24 mouse cellular contexts compared by ENCODE assay signal in genomic region chr6:101301154-101301553, GRCm38 (mm10).
"Had no signal": no experiment of that assay in that cellular context is flagged by ENCODE, and none has a peak within 500 bp of the region (broad histone marks: within the 10 kb centered on the region; RNA-seq: fewer than 3 reads in every experiment).

No protein-coding gene starts in this region.

- H3K4me2 ChIP-seq: heart, embryonic 11.5 days; heart, embryonic 13.5 days; heart, embryonic 15.5 days; hindbrain, embryonic 13.5 days; hindbrain, embryonic 15.5 days; limb, embryonic 12.5 days; liver, embryonic 11.5 days; liver, embryonic 13.5 days had no signal

- H3K27ac ChIP-seq: heart, embryonic 13.5 days; heart, embryonic 15.5 days; hindbrain, embryonic 13.5 days; hindbrain, embryonic 15.5 days; hindbrain, postnatal 0 days; layer of hippocampus, adult 2 months; left cerebral cortex, adult 2 months; limb, embryonic 10.5 days; limb, embryonic 12.5 days; liver, embryonic 13.5 days had no signal

- H3K27me3 ChIP-seq: heart, embryonic 13.5 days; heart, embryonic 15.5 days; limb, embryonic 12.5 days; liver, embryonic 13.5 days had no signal

- DNase-seq: gastrocnemius, postnatal 14 days; gastrocnemius, postnatal 36 days; heart, adult 18-20 months; heart, postnatal 14 days; heart, postnatal 36 days; kidney, adult 18-20 months; kidney, adult 8-10 months; kidney, postnatal 10 days; kidney, postnatal 25 days; kidney, postnatal 4 days; liver; liver, embryonic 13.5 days had no signal

- H3K9ac ChIP-seq: heart, embryonic 13.5 days; heart, embryonic 15.5 days; hindbrain, embryonic 13.5 days; hindbrain, embryonic 15.5 days; limb, embryonic 12.5 days; liver, embryonic 13.5 days had no signal

- H3K4me3 ChIP-seq: heart, embryonic 13.5 days; heart, embryonic 15.5 days; hindbrain, embryonic 13.5 days; hindbrain, embryonic 15.5 days; layer of hippocampus, adult 2 months; left cerebral cortex, adult 2 months; limb, embryonic 10.5 days; limb, embryonic 12.5 days; liver, embryonic 13.5 days had no signal

- H3K4me1 ChIP-seq: heart, embryonic 15.5 days; hindbrain, embryonic 13.5 days; hindbrain, embryonic 15.5 days had no signal

- H3K9me3 ChIP-seq: heart, embryonic 13.5 days; heart, embryonic 15.5 days; hindbrain, embryonic 13.5 days; hindbrain, embryonic 15.5 days; limb, embryonic 10.5 days; limb, embryonic 12.5 days had no signal

- H3K36me3 ChIP-seq: heart, embryonic 15.5 days; hindbrain, embryonic 13.5 days; hindbrain, embryonic 15.5 days; limb, embryonic 12.5 days; liver, embryonic 13.5 days had no signal

- ATAC-seq: hindbrain, postnatal 0 days; intestine, postnatal 0 days had no signal
